Comparison of ENCODE assay signal across 8 mouse cellular contexts in the genomic region with DNA sequence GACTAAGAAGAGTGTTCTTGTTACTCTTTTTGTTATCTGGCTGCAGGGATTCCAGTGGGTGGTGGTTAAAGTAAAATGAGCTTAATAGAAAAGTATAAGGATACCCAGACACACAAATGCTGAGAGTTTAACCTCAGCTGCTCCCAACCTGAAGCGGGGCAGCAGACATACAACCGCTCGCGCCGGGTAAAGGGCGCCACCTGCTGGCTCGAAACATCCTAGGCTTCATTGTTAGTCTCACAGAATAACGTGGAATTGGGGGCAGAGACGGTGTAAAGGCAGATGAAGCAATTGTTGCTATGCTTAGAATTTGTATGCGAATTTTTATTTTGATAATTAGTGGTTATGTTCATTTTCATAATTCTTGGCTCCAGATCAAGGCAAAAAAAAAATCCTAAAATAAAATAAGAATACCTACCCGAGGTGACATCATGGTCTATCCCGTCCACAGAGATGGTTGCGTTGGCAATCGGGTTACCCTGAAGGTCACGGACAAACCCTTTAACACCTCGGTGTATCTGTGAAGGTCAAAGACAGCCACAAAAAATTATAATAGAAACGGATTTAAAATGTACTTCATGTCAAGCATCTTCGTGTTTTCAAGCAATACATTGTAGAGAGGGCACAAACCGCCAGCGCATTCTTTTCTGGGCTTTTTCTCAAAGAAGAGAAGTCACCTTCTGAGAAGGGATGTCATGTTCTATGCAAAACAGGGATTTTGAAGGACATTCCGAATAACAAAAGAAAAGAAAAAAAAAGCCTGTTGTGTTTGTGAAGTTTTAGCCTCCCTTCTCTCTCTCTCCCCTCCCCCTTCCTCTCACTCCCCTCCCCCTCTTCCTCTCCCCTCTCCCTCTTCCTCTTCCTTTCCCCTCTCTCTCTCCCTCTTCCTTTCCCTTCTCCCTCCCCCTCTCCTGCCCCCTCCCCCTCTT.
DNase-seq lines count a peak whose midpoint lies in the region; ATAC-seq and TF ChIP-seq lines count a peak whose summit lies in the region.

No protein-coding gene starts in this region.

- ATAC-seq in heart, postnatal 0 days (ENCODE audit: insufficient read depth, low read depth): peak; percentile 63

- TF ChIP-seq EP300 in heart, postnatal 0 days (IDR thresholded peaks at IDR 0.05; ENCODE audit: low read depth): no peak

- H3K27ac ChIP-seq in heart, postnatal 0 days (ENCODE audit: low read depth): no peak overlapping the region
- no peak overlapping the region for H3K27ac ChIP-seq in olfactory bulb, adult 2 months (ENCODE audit: insufficient read depth, low read depth, low read length)

- peaks cover 3% of the 10 kb centered on the region; the same call in 1 of the 2 replicates for H3K36me3 ChIP-seq in heart, postnatal 0 days (replicated peaks; ENCODE audit: control insufficient read depth, insufficient read depth, low read length)

- peak; percentile 85 for TF ChIP-seq CTCF in heart, postnatal 0 days (IDR thresholded peaks at IDR 0.05; ENCODE audit: low read depth)
- TF ChIP-seq CTCF in olfactory bulb, adult 2 months (IDR thresholded peaks at IDR 0.05; ENCODE audit: insufficient read depth, low read depth, low read length): peak; percentile 62; the same call in 1 of the 2 replicates

- 35% methylated on average over 21 of the region's 21 CpGs for WGBS in heart, postnatal 0 days
- 45% methylated on average over 21 of the region's 21 CpGs for WGBS in olfactory bulb, adult 2 months

- no peak overlapping the region for H3K4me3 ChIP-seq in heart, postnatal 0 days (ENCODE audit: low read depth, low read length)
- H3K4me3 ChIP-seq in olfactory bulb, adult 2 months (ENCODE audit: insufficient read depth, low read depth, low read length): no peak overlapping the region

- H3K4me2 ChIP-seq in heart, postnatal 0 days (ENCODE audit: low read depth, low read length): no peak overlapping the region

- H3K27me3 ChIP-seq in heart, postnatal 0 days (ENCODE audit: control insufficient read depth, insufficient read depth, low read length): no peaks in the 10 kb centered on the region

- H3K9me3 ChIP-seq in heart, postnatal 0 days (replicated peaks; ENCODE audit: control insufficient read depth, low read length): no peaks in the 10 kb centered on the region

- H3K9ac ChIP-seq in heart, postnatal 0 days (replicated peaks; ENCODE audit: low read depth, low read length): no peak overlapping the region

- no peaks in the 10 kb centered on the region for H3K4me1 ChIP-seq in heart, postnatal 0 days (ENCODE audit: control insufficient read depth, insufficient read depth)
- H3K4me1 ChIP-seq in olfactory bulb, adult 2 months (ENCODE audit: control insufficient read depth, insufficient read depth, low read length): no peaks in the 10 kb centered on the region

- no peak for TF ChIP-seq POLR2A in olfactory bulb, adult 2 months (IDR thresholded peaks at IDR 0.05; ENCODE audit: insufficient read depth, low read depth, low read length)

- DNase-seq in CD4-positive, CD25-positive, alpha-beta regulatory T cell, adult 2 months (ENCODE audit: low read depth, low spot score): peak; percentile 60
- DNase-seq in adrenal gland, adult 2 months: peak; percentile 72
- peak; percentile 48 for DNase-seq in embryo, embryonic 11.5 days (ENCODE audit: low read depth, low spot score)
- DNase-seq in heart, postnatal 0 days (ENCODE audit: low spot score): no peak
- DNase-seq in kidney, postnatal 25 days: peak; percentile 69 to 85
- DNase-seq in lung, adult 18-20 months: peak; percentile 39 to 45
- DNase-seq in urinary bladder, postnatal 14 days (ENCODE audit: low spot score): peak; percentile 76
